Mouse (Mus musculus) lung, postnatal 0 days (tissue): Measurements from ENCODE around the gene Nadsyn1. TPM values are rescaled to one million over a fixed set of nuclear protein-coding genes. Genes with fewer than 3 reads are reported as not detected.

Source experiments
- ATAC-seq: fragments of 200-750 bp; cut with Nextera tagmentation; 2 replicates; pipeline ENCODE4 v1.8.0; 2017; ENCODE audit warnings: moderate library complexity
- DNase-seq: peaks from one replicate; pipeline ENCODE4 v3.0.0-alpha.2; 2016; ENCODE audit warnings: low spot score
- H3K27ac ChIP-seq: fragments of 300-500 bp; sonication (generic); 2 replicates; pipeline ENCODE4 v1.5.1; 2014; ENCODE audit warnings: antibody characterized with exemption, mild to moderate bottlenecking, low read length, mixed read lengths
- H3K27me3 ChIP-seq: fragments of 300-500 bp; sonication (generic); replicated peaks from 2 replicates; pipeline ENCODE4 v1.6.1; 2014; ENCODE audit warnings: low read length, mixed read lengths; ENCODE audit not compliant: insufficient read depth
- H3K36me3 ChIP-seq: fragments of 300-500 bp; sonication (generic); 2 replicates; pipeline ENCODE4 v1.6.1; 2014; ENCODE audit warnings: low read length, mixed read lengths; ENCODE audit not compliant: insufficient read depth
- H3K4me1 ChIP-seq: fragments of 300-500 bp; sonication (generic); 2 replicates; pipeline ENCODE4 v1.6.1; 2014; ENCODE audit warnings: antibody characterized with exemption, low read depth, low read length, mixed read lengths; ENCODE audit not compliant: insufficient read depth
- H3K4me2 ChIP-seq: fragments of 300-500 bp; sonication (generic); replicated peaks from 2 replicates; pipeline ENCODE4 v1.6.1; 2014; ENCODE audit warnings: low read depth, mild to moderate bottlenecking, low read length, moderate library complexity, mixed read lengths
- H3K4me3 ChIP-seq: fragments of 300-500 bp; sonication (generic); 2 replicates; pipeline ENCODE4 v1.5.1; 2014; ENCODE audit warnings: low read depth, low read length
- H3K9ac ChIP-seq: fragments of 300-500 bp; sonication (generic); replicated peaks from 2 replicates; pipeline ENCODE4 v1.6.1; 2014; ENCODE audit warnings: low read depth, mild to moderate bottlenecking
- H3K9me3 ChIP-seq: fragments of 300-500 bp; sonication (generic); 2 replicates; pipeline ENCODE4 v1.6.1; 2016; ENCODE audit warnings: low read length, mixed read lengths
- CTCF ChIP-seq: IDR thresholded peaks from 2 replicates; pipeline ENCODE4 v1.5.1; 2016; ENCODE audit warnings: antibody characterized with exemption, mild to moderate bottlenecking
- EP300 ChIP-seq: IDR thresholded peaks from 2 replicates; pipeline ENCODE4 v1.6.1; 2016; ENCODE audit warnings: antibody characterized with exemption, mild to moderate bottlenecking, control low read depth
- WGBS: fragments of 180-500 bp; shearing (Covaris S2); extraction: QIAGEN DNeasy Blood & Tissue Kit; methylation state at CpG from one replicate; pipeline ENCODE4 v1.1.7; 2014; 5-methylcytosine and 5-hydroxymethylcytosine counted together
- polyA plus RNA-seq: library from polyadenylated mRNA; unstranded; fragments of >200 nt; fragmentation: Nextera tagmentation; extraction: Ambion mirVana; gene quantifications from 2 replicates; pipeline ENCODE4 v1.2.1, GENCODE M21; 2015

Gene Nadsyn1
- polyA plus RNA-seq, 1 experiment from 2014 or later, result 5.2 TPM

- Histone ChIP-seq H3K4me1 (no peaks in the 10 kb centered on the region), H3K27me3 (no peaks in the 10 kb centered on the region), H3K9ac (no peak overlapping the region), H3K36me3 (peaks cover 7% of the 10 kb centered on the region; the same call in 1 of the 2 replicates), H3K4me3 (no peak overlapping the region), H3K9me3 (no peaks in the 10 kb centered on the region), H3K27ac (no peak overlapping the region), H3K4me2 (no peak overlapping the region)
- ATAC-seq (no peak), DNase-seq (no peak)
- TF ChIP-seq CTCF (no peak), EP300 (no peak)
- WGBS, result 86% methylated on average over 5 of the region's 5 CpGs
Observed at GRCm38 (mm10) chr7:143840121-143840520, 17.5 kb upstream of the Nadsyn1 start.

GRCm38 (mm10) chr7:143837705-143838358, 15.2 kb upstream of the Nadsyn1 start:
- no peak overlapping the region for H3K4me3 ChIP-seq
- H3K9me3 ChIP-seq, result no peaks in the 10 kb centered on the region
- H3K4me2 ChIP-seq, result no peak overlapping the region
- ATAC-seq (no peak), DNase-seq (no peak)
- TF ChIP-seq CTCF, result no peak
- TF ChIP-seq EP300, result no peak
- H3K27ac ChIP-seq, result no peak overlapping the region
- H3K4me1 ChIP-seq, result no peaks in the 10 kb centered on the region
- 84% methylated on average over 3 of the region's 3 CpGs for WGBS
- H3K36me3 ChIP-seq, result peaks cover 7% of the 10 kb centered on the region; the same call in 1 of the 2 replicates
- no peaks in the 10 kb centered on the region for H3K27me3 ChIP-seq
- H3K9ac ChIP-seq, result no peak overlapping the region

GRCm38 (mm10) chr7:143834972-143835371, 12.3 kb upstream of the Nadsyn1 start:
- no peak overlapping the region for H3K4me3 ChIP-seq
- H3K4me2 ChIP-seq, result no peak overlapping the region
- TF ChIP-seq EP300 (no peak), CTCF (no peak)
- WGBS, result 58% methylated on average over 3 of the region's 3 CpGs
- H3K27ac ChIP-seq, result no peak overlapping the region
- H3K27me3 ChIP-seq, result no peaks in the 10 kb centered on the region
- DNase-seq (no peak), ATAC-seq (no peak)
- H3K36me3 ChIP-seq, result 0 out of 2 replicates have a peak, but pooled peaks cover 4% of the 10 kb centered on the region
- H3K9ac ChIP-seq, result no peak overlapping the region
- no peaks in the 10 kb centered on the region for H3K9me3 ChIP-seq
- H3K4me1 ChIP-seq, result peaks cover 4% of the 10 kb centered on the region; the same call in 1 of the 2 replicates

GRCm38 (mm10) chr7:143834316-143834715, 11.7 kb upstream of the Nadsyn1 start:
- TF ChIP-seq CTCF (no peak), EP300 (no peak)
- DNase-seq (no peak), ATAC-seq (no peak)
- Histone ChIP-seq H3K9ac (no peak overlapping the region), H3K27me3 (no peaks in the 10 kb centered on the region), H3K4me2 (no peak overlapping the region), H3K4me3 (no peak overlapping the region), H3K9me3 (no peaks in the 10 kb centered on the region), H3K27ac (no peak overlapping the region), H3K4me1 (peaks cover 4% of the 10 kb centered on the region; the same call in 1 of the 2 replicates), H3K36me3 (0 out of 2 replicates have a peak, but pooled peaks cover 4% of the 10 kb centered on the region)
- 85% methylated on average over 2 of the region's 2 CpGs for WGBS

GRCm38 (mm10) chr7:143833581-143834190, 11.0 kb upstream of the Nadsyn1 start:
- ATAC-seq (no peak), DNase-seq (no peak)
- 73% methylated on average over 6 of the region's 6 CpGs for WGBS
- H3K4me2 ChIP-seq, result no peak overlapping the region
- H3K9ac ChIP-seq, result no peak overlapping the region
- TF ChIP-seq CTCF, result no peak
- no peak for TF ChIP-seq EP300
- no peaks in the 10 kb centered on the region for H3K27me3 ChIP-seq
- no peak overlapping the region for H3K27ac ChIP-seq
- no peaks in the 10 kb centered on the region for H3K9me3 ChIP-seq
- peaks cover 4% of the 10 kb centered on the region; the same call in 1 of the 2 replicates for H3K4me1 ChIP-seq
- H3K4me3 ChIP-seq, result no peak overlapping the region
- H3K36me3 ChIP-seq, result 0 out of 2 replicates have a peak, but pooled peaks cover 4% of the 10 kb centered on the region

- TF ChIP-seq EP300 (no peak), CTCF (no peak)
- ATAC-seq, result no peak
- no peaks in the 10 kb centered on the region for H3K27me3 ChIP-seq
Observed at GRCm38 (mm10) chr7:143832611-143833010, 10.0 kb upstream of the Nadsyn1 start.

More at GRCm38 (mm10) chr7:143832611-143833010, 10.0 kb upstream of the Nadsyn1 start:
- H3K9me3 ChIP-seq, result no peaks in the 10 kb centered on the region
- WGBS, result 76% methylated on average over 2 of the region's 2 CpGs
- no peak overlapping the region for H3K27ac ChIP-seq
- H3K36me3 ChIP-seq, result no peaks in the 10 kb centered on the region
- no peak for DNase-seq
- no peak overlapping the region for H3K9ac ChIP-seq
- H3K4me2 ChIP-seq, result no peak overlapping the region
- H3K4me1 ChIP-seq, result peaks cover 4% of the 10 kb centered on the region; the same call in 1 of the 2 replicates
- H3K4me3 ChIP-seq, result no peak overlapping the region
